Mouse (Mus musculus) heart, adult 2 months (tissue): ENCODE measurements around the gene Abcc3. TPM values are rescaled to one million over a fixed set of nuclear protein-coding genes. Genes with fewer than 3 reads are reported as not detected.

Experiments used
- DNase-seq, 2 experiments: peaks; one replicate each; pipeline ENCODE4 v3.0.0; 2021
- H3K27ac ChIP-seq: fragments of 200-600 bp; 2 replicates; pipeline ENCODE4 v1.8.1; 2022
- H3K27me3 ChIP-seq: fragments of 200-500 bp; 2 replicates; pipeline ENCODE4 v1.6.1; 2012; ENCODE audit warnings: mild to moderate bottlenecking, low read length, inconsistent platforms, mixed read lengths; ENCODE audit not compliant: control insufficient read depth, insufficient read depth
- H3K36me3 ChIP-seq: fragments of 200-500 bp; 2 replicates; pipeline ENCODE4 v1.6.1; 2012; ENCODE audit warnings: low read length, inconsistent platforms; ENCODE audit not compliant: control insufficient read depth, insufficient read depth
- H3K4me1 ChIP-seq: fragments of 200-500 bp; 2 replicates; pipeline ENCODE4 v1.6.1; 2011; ENCODE audit warnings: low read length; ENCODE audit not compliant: control insufficient read depth, insufficient read depth
- H3K4me3 ChIP-seq: fragments of 200-600 bp; 2 replicates; pipeline ENCODE4 v1.8.1; 2022
- H3K79me2 ChIP-seq: fragments of 200-500 bp; replicated peaks from 2 replicates; pipeline ENCODE4 v1.6.1; 2012; ENCODE audit warnings: mild to moderate bottlenecking, inconsistent platforms, low read length, moderate library complexity, mixed read lengths; ENCODE audit not compliant: control insufficient read depth, insufficient read depth
- H3K9ac ChIP-seq: fragments of 200-500 bp; 2 replicates; pipeline ENCODE4 v1.6.1; 2012; ENCODE audit warnings: low read depth, mild to moderate bottlenecking, control low read depth, inconsistent platforms, low read length, mixed read lengths
- CTCF ChIP-seq: fragments of 200-600 bp; IDR thresholded peaks from 2 replicates; pipeline ENCODE4 v1.8.1; 2022; ENCODE audit warnings: antibody characterized with exemption, mild to moderate bottlenecking, moderate library complexity
- EP300 ChIP-seq: fragments of 200-500 bp; IDR thresholded peaks from 2 replicates; pipeline ENCODE4 v1.6.1; 2011; ENCODE audit warnings: low read depth, low read length, control low read depth; ENCODE audit not compliant: insufficient read depth
- POLR2A ChIP-seq: fragments of 200-500 bp; IDR thresholded peaks from 2 replicates; pipeline ENCODE4 v1.6.1; 2011; ENCODE audit warnings: mild to moderate bottlenecking, low read depth, low read length, control low read depth; ENCODE audit not compliant: insufficient read depth
- WGBS: fragments of 180-500 bp; shearing (Covaris S2); methylation state at CpG from one replicate; pipeline ENCODE4 v1.1.7; 2018; 5-methylcytosine and 5-hydroxymethylcytosine counted together
- intact Hi-C: fragments of 180-260 bp; cut with DNase I; formaldehyde crosslinking; loops from one replicate; pipeline ENCODE4 v1.15.1; 2025
- polyA plus RNA-seq: library from polyadenylated mRNA; depleted of rRNA; stranded (reverse); fragments of >200 nt; gene quantifications from 2 replicates; pipeline ENCODE4 v1.2.3, GENCODE M21; 2012
- total RNA-seq, 2 experiments: library from RNA; stranded (reverse); gene quantifications; 2 replicates each; pipeline ENCODE4 v1.2.3; 2021

The Abcc3 gene
- total and polyA plus RNA-seq, 3 experiments: 1.6 to 2.3 (median 2.0) TPM

- Histone ChIP-seq H3K4me1 (no peaks in the 10 kb centered on the region), H3K36me3 (no peaks in the 10 kb centered on the region), H3K79me2 (no peaks in the 10 kb centered on the region), H3K27me3 (no peaks in the 10 kb centered on the region), H3K9ac (no peak overlapping the region), H3K4me3 (no peak overlapping the region), H3K27ac (no peak overlapping the region)
- DNase-seq: no peak
- 73% methylated on average over 10 of the region's 10 CpGs for WGBS
- intact Hi-C loops: no loop called here
- TF ChIP-seq EP300 (no peak), POLR2A (no peak), CTCF (no peak)
Observed at GRCm38 (mm10) chr11:94419004-94419727, 26.4 kb upstream of the Abcc3 start.

DNA sequence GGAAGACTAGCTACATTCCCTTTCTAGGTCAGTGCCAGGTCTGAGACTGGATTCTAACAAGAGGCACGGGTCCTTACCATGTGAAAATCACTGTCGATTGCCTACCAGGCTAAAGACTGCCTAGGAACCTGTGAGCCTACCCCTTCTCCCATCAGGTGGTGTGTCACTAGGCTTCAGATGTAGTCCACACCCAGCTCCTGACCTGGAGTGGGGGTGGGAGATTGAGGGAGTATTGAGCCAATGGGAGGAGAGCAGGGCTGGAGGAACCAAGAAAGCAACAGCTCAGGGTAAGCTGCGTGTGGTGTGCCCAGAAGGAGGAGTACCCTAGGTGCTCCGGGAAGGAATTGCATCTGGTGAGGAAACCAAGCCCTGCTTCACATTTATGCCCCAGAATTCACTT is 21.2 kb upstream of the Abcc3 start:
- DNase-seq: no peak
- Histone ChIP-seq H3K4me3 (no peak overlapping the region), H3K36me3 (no peaks in the 10 kb centered on the region), H3K9ac (no peak overlapping the region), H3K4me1 (peaks cover 2% of the 10 kb centered on the region; the same call in 1 of the 2 replicates), H3K27me3 (no peaks in the 10 kb centered on the region), H3K27ac (no peak overlapping the region), H3K79me2 (no peaks in the 10 kb centered on the region)
- TF ChIP-seq CTCF (no peak), POLR2A (no peak), EP300 (no peak)
- whole genome bisulfite sequencing: 60% methylated on average over 4 of the region's 4 CpGs
- intact Hi-C loops: no loop called here

DNA sequence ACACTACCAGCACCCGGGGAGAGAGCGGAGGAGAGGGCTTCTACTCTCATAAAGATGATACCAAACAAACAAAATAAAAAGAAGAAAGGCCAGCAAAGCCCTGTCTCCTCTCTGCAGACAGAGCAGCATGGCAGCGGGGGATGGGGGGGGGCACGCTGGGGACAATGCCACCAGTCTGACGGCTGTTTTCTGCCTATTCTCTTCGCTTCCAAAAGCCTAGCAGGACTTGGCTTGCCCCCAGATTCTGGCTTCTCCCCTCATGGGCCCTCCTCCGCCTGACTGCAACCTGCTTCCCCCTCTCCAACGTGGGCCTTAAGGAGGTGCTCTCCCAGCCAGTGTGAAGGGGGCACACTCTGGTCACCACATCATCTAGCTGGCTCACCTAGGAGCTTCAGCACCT is 20.7 kb upstream of the Abcc3 start:
- TF ChIP-seq CTCF: no peak
- TF ChIP-seq POLR2A: no peak
- TF ChIP-seq EP300: no peak
- Histone ChIP-seq H3K36me3 (no peaks in the 10 kb centered on the region), H3K4me3 (no peak overlapping the region), H3K27me3 (no peaks in the 10 kb centered on the region), H3K79me2 (no peaks in the 10 kb centered on the region), H3K9ac (no peak overlapping the region), H3K4me1 (peaks cover 2% of the 10 kb centered on the region; the same call in 1 of the 2 replicates), H3K27ac (no peak overlapping the region)
- WGBS: 32% methylated on average over 8 of the region's 8 CpGs
- intact Hi-C loops: no loop called here
- DNase-seq: no peak

GRCm38 (mm10) chr11:94412998-94413469 is 20.2 kb upstream of the Abcc3 start:
- DNase-seq: no peak
- intact Hi-C loops: no loop called here
- no peak overlapping the region for H3K27ac ChIP-seq
- H3K4me1 ChIP-seq: peaks cover 2% of the 10 kb centered on the region; the same call in 1 of the 2 replicates
- no peak overlapping the region for H3K4me3 ChIP-seq
- no peaks in the 10 kb centered on the region for H3K27me3 ChIP-seq
- TF ChIP-seq POLR2A (no peak), CTCF (no peak), EP300 (no peak)
- H3K9ac ChIP-seq: no peak overlapping the region
- 22% methylated on average over 10 of the region's 10 CpGs for WGBS
- H3K79me2 ChIP-seq: no peaks in the 10 kb centered on the region
- H3K36me3 ChIP-seq: no peaks in the 10 kb centered on the region

DNA sequence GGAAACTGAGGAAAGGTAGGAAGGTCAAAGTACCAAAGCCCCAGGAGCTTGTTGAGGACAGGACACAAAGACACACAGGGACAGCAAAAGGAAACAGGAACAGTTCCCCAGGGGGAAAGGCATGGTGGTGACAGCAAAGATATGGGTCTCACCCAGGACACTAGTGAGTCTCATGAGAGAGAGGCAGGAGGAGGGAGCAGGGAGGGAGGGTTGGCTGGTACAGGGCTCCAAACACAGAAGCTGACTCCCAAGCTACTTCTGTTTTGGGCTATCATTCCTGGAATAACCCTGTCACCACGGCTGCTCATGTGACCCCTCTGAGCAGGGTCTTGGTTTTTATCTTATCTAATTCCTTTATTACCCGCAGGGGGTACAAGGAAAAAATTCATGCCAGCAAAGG is 19.8 kb upstream of the Abcc3 start:
- no peaks in the 10 kb centered on the region for H3K79me2 ChIP-seq
- TF ChIP-seq EP300: no peak
- no peak for TF ChIP-seq POLR2A
- no peak for TF ChIP-seq CTCF
- no peak overlapping the region for H3K4me3 ChIP-seq
- WGBS: 9% methylated on average over 2 of the region's 2 CpGs
- H3K27me3 ChIP-seq: no peaks in the 10 kb centered on the region
- H3K4me1 ChIP-seq: peaks cover 2% of the 10 kb centered on the region; the same call in 1 of the 2 replicates
- H3K9ac ChIP-seq: no peak overlapping the region
- no peaks in the 10 kb centered on the region for H3K36me3 ChIP-seq
- H3K27ac ChIP-seq: no peak overlapping the region
- no peak for DNase-seq
- intact Hi-C loops: no loop called here

- Histone ChIP-seq H3K27ac (no peak overlapping the region), H3K27me3 (no peaks in the 10 kb centered on the region), H3K9ac (no peak overlapping the region), H3K4me3 (no peak overlapping the region), H3K36me3 (no peaks in the 10 kb centered on the region), H3K79me2 (no peaks in the 10 kb centered on the region), H3K4me1 (peaks cover under 1% of the 10 kb centered on the region)
- 60% methylated on average over 11 of the region's 11 CpGs for WGBS
- no peak for DNase-seq
- intact Hi-C loops: no loop called here
- TF ChIP-seq EP300: no peak
- no peak for TF ChIP-seq POLR2A
- no peak for TF ChIP-seq CTCF
Observed at GRCm38 (mm10) chr11:94407803-94408321, 15.1 kb upstream of the Abcc3 start.
